9 mouse cellular contexts compared by ENCODE assay signal in genomic region chr4:133609719-133610118, GRCm38 (mm10). TPM values are rescaled to one million over a fixed set of nuclear protein-coding genes. Genes with fewer than 3 reads are reported as not detected.
DNase-seq lines count a peak whose midpoint lies in the region; ATAC-seq lines count a peak whose summit lies in the region.
"Had no signal": no experiment of that assay in that cellular context is flagged by ENCODE, and none has a peak within 500 bp of the region (broad histone marks: within the 10 kb centered on the region; RNA-seq: fewer than 3 reads in every experiment).

No protein-coding gene starts in this region.

- no peaks in the 10 kb centered on the region for H3K27me3 ChIP-seq in neural tube, embryonic 15.5 days (replicated peaks)
- H3K27me3 ChIP-seq in limb, embryonic 13.5 days = no peaks in the 10 kb centered on the region
- no peaks in the 10 kb centered on the region for H3K27me3 ChIP-seq in stomach, embryonic 14.5 days (ENCODE audit: control insufficient read depth, insufficient read depth, low read length)

- H3K4me2 ChIP-seq in neural tube, embryonic 15.5 days = no peak overlapping the region
- no peak overlapping the region for H3K4me2 ChIP-seq in limb, embryonic 13.5 days (replicated peaks)
- no peak overlapping the region for H3K4me2 ChIP-seq in stomach, embryonic 14.5 days (replicated peaks; ENCODE audit: low read depth, low read length)

- H3K4me3 ChIP-seq in neural tube, embryonic 15.5 days (replicated peaks) = no peak overlapping the region
- H3K4me3 ChIP-seq in limb, embryonic 13.5 days = no peak overlapping the region
- H3K4me3 ChIP-seq in stomach, embryonic 14.5 days (ENCODE audit: low read depth, low read length) = no peak overlapping the region

- H3K9ac ChIP-seq in neural tube, embryonic 15.5 days (replicated peaks) = no peak overlapping the region
- H3K9ac ChIP-seq in limb, embryonic 13.5 days = no peak overlapping the region
- H3K9ac ChIP-seq in stomach, embryonic 14.5 days (replicated peaks; ENCODE audit: low read depth, low read length) = no peak overlapping the region

- H3K9me3 ChIP-seq in neural tube, embryonic 15.5 days (replicated peaks) = no peaks in the 10 kb centered on the region
- H3K9me3 ChIP-seq in limb, embryonic 13.5 days = peaks cover 8% of the 10 kb centered on the region; the same call in 1 of the 2 replicates
- no peaks in the 10 kb centered on the region for H3K9me3 ChIP-seq in stomach, embryonic 14.5 days (ENCODE audit: control insufficient read depth, low read depth, low read length)

- peak; percentile 83 for DNase-seq in neural tube, embryonic 10.5 days (ENCODE audit: extremely low spot score, low spot score)
- peak; percentile 71 to 77 for DNase-seq in cerebellum, postnatal 4 days (ENCODE audit: low spot score in 2 of 2)
- DNase-seq in kidney, adult 18-20 months = peak; percentile 84
- peak; percentile 88 for DNase-seq in naive thymus-derived CD4-positive, alpha-beta T cell, adult 2 months (ENCODE audit: low read depth)

- no peak overlapping the region for H3K27ac ChIP-seq in neural tube, embryonic 15.5 days (replicated peaks)
- no peak overlapping the region for H3K27ac ChIP-seq in limb, embryonic 13.5 days
- no peak overlapping the region for H3K27ac ChIP-seq in stomach, embryonic 14.5 days (ENCODE audit: low read length)

- WGBS in neural tube, embryonic 15.5 days = 20% methylated on average over 6 of the region's 6 CpGs
- WGBS in limb, embryonic 13.5 days = 18% methylated on average over 6 of the region's 6 CpGs
- WGBS in stomach, embryonic 14.5 days = 29% methylated on average over 6 of the region's 6 CpGs

- no peaks in the 10 kb centered on the region for H3K4me1 ChIP-seq in neural tube, embryonic 15.5 days
- peaks cover 2% of the 10 kb centered on the region; the same call in 1 of the 2 replicates for H3K4me1 ChIP-seq in limb, embryonic 13.5 days
- H3K4me1 ChIP-seq in stomach, embryonic 14.5 days (ENCODE audit: control insufficient read depth, insufficient read depth, low read length) = 0 out of 2 replicates have a peak, but pooled peaks cover 4% of the 10 kb centered on the region

- peaks cover 74% of the 10 kb centered on the region for H3K36me3 ChIP-seq in neural tube, embryonic 15.5 days
- H3K36me3 ChIP-seq in limb, embryonic 13.5 days = peaks cover 96% of the 10 kb centered on the region
- peaks cover 24% of the 10 kb centered on the region for H3K36me3 ChIP-seq in stomach, embryonic 14.5 days (ENCODE audit: control insufficient read depth, insufficient read depth, low read length)

- ATAC-seq in neural tube, embryonic 15.5 days (ENCODE audit: low FRiP score) = no peak
- ATAC-seq in granulocyte monocyte progenitor cell, adult 5-6 weeks (replicated peaks; ENCODE audit: poor library complexity, severe bottlenecking) = peak; percentile 86
- ATAC-seq in limb, embryonic 13.5 days (ENCODE audit: low FRiP score, low read depth) = peak; percentile 42; the same call in 1 of the 2 replicates
- ATAC-seq in stomach, embryonic 14.5 days (ENCODE audit: insufficient number of reproducible peaks, insufficient read depth, low FRiP score, low read depth) = peak; percentile 57; the same call in 1 of the 2 replicates

RNA-seq across cellular contexts. Expression of gene Sfn, which starts 7.8 kb away (rescaled TPM):
- polyA plus RNA-seq in neural tube, embryonic 15.5 days (2015; fragmentation: Nextera tagmentation; extraction: Ambion mirVana) = 1.7 and 32.5 TPM in 2 replicates
- total RNA-seq in granulocyte monocyte progenitor cell, adult 5-6 weeks (2014; fragmentation: Nextera tagmentation) = 2.8 and 3.1 TPM in 2 replicates
- 3.6 and 4.3 TPM in 2 replicates for total RNA-seq in granulocyte monocyte progenitor cell, adult 5-6 weeks (2017)
- polyA plus RNA-seq in limb, embryonic 13.5 days (2015; fragmentation: Nextera tagmentation; extraction: Ambion mirVana) = 68.0 and 81.3 TPM in 2 replicates
- polyA plus RNA-seq in stomach, embryonic 14.5 days (2014; fragmentation: Nextera tagmentation; extraction: Ambion mirVana) = 158 and 163 TPM in 2 replicates

RNA-seq across cellular contexts. Expression of gene Gpn2, which starts 25.6 kb away (rescaled TPM):
- 17.0 and 17.2 TPM in 2 replicates for polyA plus RNA-seq in neural tube, embryonic 15.5 days (2015; fragmentation: Nextera tagmentation; extraction: Ambion mirVana)
- total RNA-seq in granulocyte monocyte progenitor cell, adult 5-6 weeks (2014; fragmentation: Nextera tagmentation) = 11.5 and 16.2 TPM in 2 replicates
- total RNA-seq in granulocyte monocyte progenitor cell, adult 5-6 weeks (2017) = 21.3 and 27.2 TPM in 2 replicates
- 18.0 and 19.6 TPM in 2 replicates for polyA plus RNA-seq in limb, embryonic 13.5 days (2015; fragmentation: Nextera tagmentation; extraction: Ambion mirVana)
- 17.7 and 18.9 TPM in 2 replicates for polyA plus RNA-seq in stomach, embryonic 14.5 days (2014; fragmentation: Nextera tagmentation; extraction: Ambion mirVana)

RNA-seq across cellular contexts. Expression of gene Gpatch3, which starts 35.2 kb away (rescaled TPM):
- polyA plus RNA-seq in neural tube, embryonic 15.5 days (2015; fragmentation: Nextera tagmentation; extraction: Ambion mirVana) = 5.8 TPM in 2 replicates
- 4.2 and 17.8 TPM in 2 replicates for total RNA-seq in granulocyte monocyte progenitor cell, adult 5-6 weeks (2014; fragmentation: Nextera tagmentation)
- 18.3 and 23.7 TPM in 2 replicates for total RNA-seq in granulocyte monocyte progenitor cell, adult 5-6 weeks (2017)
- 7.5 and 9.5 TPM in 2 replicates for polyA plus RNA-seq in limb, embryonic 13.5 days (2015; fragmentation: Nextera tagmentation; extraction: Ambion mirVana)
- 5.5 TPM in 2 replicates for polyA plus RNA-seq in stomach, embryonic 14.5 days (2014; fragmentation: Nextera tagmentation; extraction: Ambion mirVana)

RNA-seq across cellular contexts. Expression of gene Zdhhc18, which starts 40.2 kb away (rescaled TPM):
- 4.3 and 7.0 TPM in 2 replicates for polyA plus RNA-seq in neural tube, embryonic 15.5 days (2015; fragmentation: Nextera tagmentation; extraction: Ambion mirVana)
- total RNA-seq in granulocyte monocyte progenitor cell, adult 5-6 weeks (2014; fragmentation: Nextera tagmentation) = 12.9 and 22.4 TPM in 2 replicates
- 10.7 and 12.5 TPM in 2 replicates for total RNA-seq in granulocyte monocyte progenitor cell, adult 5-6 weeks (2017)
- polyA plus RNA-seq in limb, embryonic 13.5 days (2015; fragmentation: Nextera tagmentation; extraction: Ambion mirVana) = 3.1 and 5.9 TPM in 2 replicates
- polyA plus RNA-seq in stomach, embryonic 14.5 days (2014; fragmentation: Nextera tagmentation; extraction: Ambion mirVana) = 2.7 and 3.2 TPM in 2 replicates

RNA-seq across cellular contexts. Expression of gene Nr0b2, which starts 56.5 kb away (rescaled TPM):
- polyA plus RNA-seq in neural tube, embryonic 15.5 days (2015; fragmentation: Nextera tagmentation; extraction: Ambion mirVana) = 0.13 and 0.47 TPM in 2 replicates
- 4.0 and 6.4 TPM in 2 replicates for total RNA-seq in granulocyte monocyte progenitor cell, adult 5-6 weeks (2014; fragmentation: Nextera tagmentation)
- total RNA-seq in granulocyte monocyte progenitor cell, adult 5-6 weeks (2017) = 1.4 and 2.0 TPM in 2 replicates
- polyA plus RNA-seq in limb, embryonic 13.5 days (2015; fragmentation: Nextera tagmentation; extraction: Ambion mirVana) = 0.13 and 0.28 TPM in 2 replicates
- 3.3 and 4.1 TPM in 2 replicates for polyA plus RNA-seq in stomach, embryonic 14.5 days (2014; fragmentation: Nextera tagmentation; extraction: Ambion mirVana)
- polyA plus RNA-seq: neural tube, embryonic 14.5 days had no signal
